20 mouse cellular contexts compared by ENCODE assay signal in the genomic region with DNA sequence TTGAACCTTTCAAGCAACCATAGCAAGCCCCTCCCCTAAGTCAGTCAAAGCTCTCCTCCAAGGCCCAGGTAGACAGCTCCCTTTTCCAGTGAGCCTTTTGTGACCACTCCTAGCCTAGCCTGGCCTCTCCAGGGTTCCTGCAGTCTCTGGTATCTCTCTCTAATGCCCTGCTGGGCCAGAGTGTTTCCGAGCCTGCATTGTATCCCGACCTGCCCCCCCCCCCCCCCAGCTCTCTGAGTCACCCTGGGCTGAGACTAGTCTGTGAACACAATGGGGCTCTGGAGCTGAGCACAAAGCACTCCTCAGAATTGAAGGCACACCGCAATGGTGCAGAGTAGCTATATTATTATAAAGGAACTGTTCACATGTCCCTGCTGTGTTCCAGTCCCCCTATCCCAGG. TPM values are rescaled to one million over a fixed set of nuclear protein-coding genes. Genes with fewer than 3 reads are reported as not detected.
DNase-seq lines count a peak whose midpoint lies in the region; ATAC-seq and TF ChIP-seq lines count a peak whose summit lies in the region.
"Had no signal": no experiment of that assay in that cellular context is flagged by ENCODE, and none has a peak within 500 bp of the region (broad histone marks: within the 10 kb centered on the region; RNA-seq: fewer than 3 reads in every experiment).

No protein-coding gene starts in this region.

- TF ChIP-seq POLR2A in heart, adult 2 months (IDR thresholded peaks at IDR 0.05; ENCODE audit: insufficient read depth, low read depth, low read length) = no peak

- no peak for DNase-seq in forebrain, postnatal 0 days
- DNase-seq in heart, adult 2 months = no peak
- DNase-seq in midbrain, postnatal 0 days (ENCODE audit: low spot score) = no peak
- no peak for DNase-seq in neural tube, embryonic 10.5 days (ENCODE audit: extremely low spot score, low spot score)
- no peak for DNase-seq in adrenal gland, adult (ENCODE audit: inconsistent age in 2 of 2, low spot score in 1 of 2)
- DNase-seq: cerebellum, adult 11-12 months; cerebellum, postnatal 36 days; gastrocnemius, postnatal 10 days; kidney, adult 11 months; kidney, postnatal 14 days; layer of hippocampus, adult 9-11 months; liver, postnatal 0 days; thymus, postnatal 36 days had no signal

- ATAC-seq in forebrain, embryonic 12.5 days (ENCODE audit: low FRiP score) = peak; percentile 20; the same call in 1 of the 2 replicates
- ATAC-seq in forebrain, postnatal 0 days = no peak
- no peak for ATAC-seq in heart, embryonic 15.5 days (replicated peaks; ENCODE audit: insufficient number of reproducible peaks, insufficient read depth, low FRiP score, low read depth)
- ATAC-seq in midbrain, embryonic 12.5 days (ENCODE audit: low FRiP score, low read depth) = 0 out of 2 replicates have a peak, but pooled peaks have one; percentile 27
- no peak for ATAC-seq in midbrain, postnatal 0 days (ENCODE audit: low FRiP score)
- ATAC-seq: liver, postnatal 0 days had no signal

- no peak for TF ChIP-seq CTCF in forebrain, postnatal 0 days (IDR thresholded peaks at IDR 0.05; ENCODE audit: low read depth)
- no peak for TF ChIP-seq CTCF in heart, adult 2 months (IDR thresholded peaks at IDR 0.05)
- TF ChIP-seq CTCF in midbrain, postnatal 0 days (IDR thresholded peaks at IDR 0.05) = no peak

- H3K4me1 ChIP-seq in forebrain, embryonic 12.5 days = peaks cover 11% of the 10 kb centered on the region
- no peaks in the 10 kb centered on the region for H3K4me1 ChIP-seq in forebrain, postnatal 0 days (ENCODE audit: insufficient read depth)
- peaks cover 60% of the 10 kb centered on the region for H3K4me1 ChIP-seq in heart, embryonic 15.5 days (replicated peaks)
- H3K4me1 ChIP-seq in heart, adult 2 months (ENCODE audit: control insufficient read depth, insufficient read depth, low read length) = no peaks in the 10 kb centered on the region
- peaks cover 6% of the 10 kb centered on the region; the same call in 1 of the 2 replicates for H3K4me1 ChIP-seq in midbrain, embryonic 12.5 days
- H3K4me1 ChIP-seq in midbrain, postnatal 0 days (ENCODE audit: insufficient read depth, low read length) = no peaks in the 10 kb centered on the region

- no peak overlapping the region for H3K9ac ChIP-seq in forebrain, embryonic 12.5 days
- H3K9ac ChIP-seq in forebrain, postnatal 0 days = no peak overlapping the region
- H3K9ac ChIP-seq in heart, embryonic 15.5 days = no peak overlapping the region
- H3K9ac ChIP-seq in heart, adult 2 months (ENCODE audit: low read depth, low read length) = no peak overlapping the region
- H3K9ac ChIP-seq in midbrain, embryonic 12.5 days (replicated peaks) = no peak overlapping the region
- H3K9ac ChIP-seq in midbrain, postnatal 0 days (replicated peaks; ENCODE audit: low read length, poor library complexity, severe bottlenecking) = no peak overlapping the region
- H3K9ac ChIP-seq: embryonic facial prominence, embryonic 13.5 days; limb, embryonic 15.5 days; liver, postnatal 0 days had no signal

- TF ChIP-seq EP300 in heart, adult 2 months (IDR thresholded peaks at IDR 0.05; ENCODE audit: insufficient read depth, low read depth, low read length) = no peak

- intact Hi-C loops in heart, adult 2 months (cut with DNase I) = no loop called here

- no peaks in the 10 kb centered on the region for H3K9me3 ChIP-seq in forebrain, embryonic 12.5 days
- H3K9me3 ChIP-seq in forebrain, postnatal 0 days (ENCODE audit: low read length) = no peaks in the 10 kb centered on the region
- H3K9me3 ChIP-seq in heart, embryonic 15.5 days (replicated peaks) = no peaks in the 10 kb centered on the region
- H3K9me3 ChIP-seq in midbrain, embryonic 12.5 days = no peaks in the 10 kb centered on the region
- H3K9me3 ChIP-seq in midbrain, postnatal 0 days (ENCODE audit: low read length) = no peaks in the 10 kb centered on the region
- H3K9me3 ChIP-seq: embryonic facial prominence, embryonic 13.5 days; limb, embryonic 15.5 days had no signal

- H3K79me2 ChIP-seq in heart, adult 2 months (replicated peaks; ENCODE audit: control insufficient read depth, insufficient read depth, low read length) = no peaks in the 10 kb centered on the region

- H3K4me2 ChIP-seq in forebrain, embryonic 12.5 days = no peak overlapping the region
- H3K4me2 ChIP-seq in forebrain, postnatal 0 days (ENCODE audit: low read depth) = no peak overlapping the region
- no peak overlapping the region for H3K4me2 ChIP-seq in heart, embryonic 15.5 days
- no peak overlapping the region for H3K4me2 ChIP-seq in midbrain, embryonic 12.5 days (replicated peaks)
- no peak overlapping the region for H3K4me2 ChIP-seq in midbrain, postnatal 0 days (ENCODE audit: low read depth, low read length, poor library complexity, severe bottlenecking)
- H3K4me2 ChIP-seq: embryonic facial prominence, embryonic 13.5 days; limb, embryonic 15.5 days had no signal

- 14% methylated on average over 3 of the region's 3 CpGs for WGBS in forebrain, embryonic 12.5 days
- WGBS in forebrain, postnatal 0 days = 16% methylated on average over 3 of the region's 3 CpGs
- WGBS in heart, embryonic 15.5 days = 28% methylated on average over 3 of the region's 3 CpGs
- WGBS in heart, adult 2 months = 37% methylated on average over 3 of the region's 3 CpGs
- 14% methylated on average over 3 of the region's 3 CpGs for WGBS in midbrain, embryonic 12.5 days
- 25% methylated on average over 2 of the region's 3 CpGs for WGBS in midbrain, postnatal 0 days

- H3K27ac ChIP-seq in forebrain, embryonic 12.5 days = no peak overlapping the region
- H3K27ac ChIP-seq in forebrain, postnatal 0 days (ENCODE audit: low read depth, low read length) = no peak overlapping the region
- H3K27ac ChIP-seq in heart, embryonic 15.5 days = peak overlapping the region; percentile 63
- no peak overlapping the region for H3K27ac ChIP-seq in heart, adult 2 months
- no peak overlapping the region for H3K27ac ChIP-seq in midbrain, embryonic 12.5 days (replicated peaks)
- no peak overlapping the region for H3K27ac ChIP-seq in midbrain, postnatal 0 days (ENCODE audit: low read depth, low read length)
- H3K27ac ChIP-seq: embryonic facial prominence, embryonic 13.5 days; macrophage had no signal

- no peaks in the 10 kb centered on the region for H3K27me3 ChIP-seq in forebrain, embryonic 12.5 days
- H3K27me3 ChIP-seq in forebrain, postnatal 0 days (ENCODE audit: insufficient read depth, low read length) = no peaks in the 10 kb centered on the region
- H3K27me3 ChIP-seq in heart, embryonic 15.5 days = no peaks in the 10 kb centered on the region
- no peaks in the 10 kb centered on the region for H3K27me3 ChIP-seq in heart, adult 2 months (ENCODE audit: control insufficient read depth, insufficient read depth, low read length)
- peaks cover 11% of the 10 kb centered on the region; the same call in 1 of the 2 replicates for H3K27me3 ChIP-seq in midbrain, embryonic 12.5 days
- H3K27me3 ChIP-seq in midbrain, postnatal 0 days (ENCODE audit: insufficient read depth, low read length) = no peaks in the 10 kb centered on the region
- H3K27me3 ChIP-seq: embryonic facial prominence, embryonic 13.5 days; limb, embryonic 15.5 days had no signal

- no peak overlapping the region for H3K4me3 ChIP-seq in forebrain, embryonic 12.5 days (replicated peaks)
- H3K4me3 ChIP-seq in forebrain, postnatal 0 days (ENCODE audit: low read depth, low read length) = no peak overlapping the region
- H3K4me3 ChIP-seq in heart, embryonic 15.5 days = no peak overlapping the region
- no peak overlapping the region for H3K4me3 ChIP-seq in heart, adult 2 months
- H3K4me3 ChIP-seq in midbrain, embryonic 12.5 days = no peak overlapping the region
- H3K4me3 ChIP-seq in midbrain, postnatal 0 days (ENCODE audit: low read depth, low read length) = no peak overlapping the region
- H3K4me3 ChIP-seq: embryonic facial prominence, embryonic 13.5 days; limb, embryonic 15.5 days had no signal

- no peaks in the 10 kb centered on the region for H3K36me3 ChIP-seq in forebrain, embryonic 12.5 days (replicated peaks)
- H3K36me3 ChIP-seq in forebrain, postnatal 0 days (ENCODE audit: insufficient read depth) = no peaks in the 10 kb centered on the region
- H3K36me3 ChIP-seq in heart, embryonic 15.5 days = no peaks in the 10 kb centered on the region
- H3K36me3 ChIP-seq in heart, adult 2 months (ENCODE audit: control insufficient read depth, insufficient read depth, low read length) = no peaks in the 10 kb centered on the region
- no peaks in the 10 kb centered on the region for H3K36me3 ChIP-seq in midbrain, embryonic 12.5 days
- no peaks in the 10 kb centered on the region for H3K36me3 ChIP-seq in midbrain, postnatal 0 days (ENCODE audit: insufficient read depth, low read length)

RNA-seq across cellular contexts. Expression of a gene that starts 21.2 kb away (rescaled TPM):
- 1.7 and 2.6 TPM in 2 replicates for polyA plus RNA-seq in forebrain, embryonic 12.5 days (2016; fragmentation: Nextera tagmentation; extraction: Ambion mirVana)
- total RNA-seq in forebrain, postnatal 0 days (2014; rRNA removed) = 3.3 and 4.6 TPM in 2 replicates
- polyA plus RNA-seq in forebrain, postnatal 0 days (2015; fragmentation: Nextera tagmentation; extraction: Ambion mirVana) = 0.86 and 1.1 TPM in 2 replicates
- 7.0 and 12.5 TPM in 2 replicates for polyA plus RNA-seq in heart, embryonic 15.5 days (2015; fragmentation: Nextera tagmentation; extraction: Ambion mirVana)
- 1 to 10 TPM; 4.8 to 7.3 TPM for total RNA-seq in heart, adult 2 months (2021)
- 6.2 and 9.0 TPM in 2 replicates for polyA plus RNA-seq in heart, adult 2 months (2012; rRNA removed)
- 2.9 TPM in 2 replicates for polyA plus RNA-seq in midbrain, embryonic 12.5 days (2016; fragmentation: Nextera tagmentation; extraction: Ambion mirVana)
- total RNA-seq in midbrain, postnatal 0 days (2014; rRNA removed) = 3.2 and 3.7 TPM in 2 replicates
- polyA plus RNA-seq in midbrain, postnatal 0 days (2015; fragmentation: Nextera tagmentation; extraction: Ambion mirVana) = 1.8 and 1.9 TPM in 2 replicates
- total RNA-seq: hematopoietic stem cell, adult 5-6 weeks had no signal
- polyA plus RNA-seq: macrophage had no signal

Comparison
In these comparisons a context has a peak if more than half of its experiments do, and no peak if none do; other contexts are left out.
1. ATAC-seq: peak in forebrain, embryonic 12.5 days (single experiment) and midbrain, embryonic 12.5 days (single experiment); none in forebrain, postnatal 0 days (single experiment), heart, embryonic 15.5 days (single experiment) and midbrain, postnatal 0 days (single experiment).